Mouse (Mus musculus): ENCODE measurements at regions not wholly inside any gene's neighbourhood (a gene's known extent, or its start where the extent isn't known, plus 50 kb on each side); places are given as distances from the start of the nearest gene placed in this dataset.

- no peak overlapping the region for H3K9ac ChIP-seq (ENCODE audit: control insufficient read depth, low read depth, low read length, poor library complexity, severe bottlenecking)
- DNase-seq (ENCODE audit: low read depth, low spot score): no peak
- no peak for TF ChIP-seq USF1 (IDR thresholded peaks at IDR 0.05; ENCODE audit: low read depth, low read length)
- no peak for TF ChIP-seq GABPA (IDR thresholded peaks at IDR 0.05; ENCODE audit: low read depth, low read length)
- no peak for TF ChIP-seq SIN3A (IDR thresholded peaks at IDR 0.05; ENCODE audit: low read length)
- no peak for TF ChIP-seq KAT2A (conservative IDR thresholded peaks at IDR 0.05; ENCODE audit: low read depth, low read length)
- no peak for TF ChIP-seq ZNF384 (IDR thresholded peaks at IDR 0.05; ENCODE audit: low read depth, low read length)
- no peak for TF ChIP-seq MEF2A (IDR thresholded peaks at IDR 0.05; ENCODE audit: extremely low read depth, insufficient replicate concordance, low read depth, low read length, poor library complexity, severe bottlenecking)
- TF ChIP-seq MXI1 (IDR thresholded peaks at IDR 0.05; ENCODE audit: low read depth, low read length): no peak
- no peak for TF ChIP-seq GATA1 (IDR thresholded peaks at IDR 0.05; ENCODE audit: low read depth, low read length)
- no peaks in the 10 kb centered on the region for H3K4me1 ChIP-seq (ENCODE audit: control insufficient read depth in 1 of 2, insufficient read depth in 2 of 2, low read length in 2 of 2)
- no peaks in the 10 kb centered on the region; a peak in 2 of 4 replicates for H3K27me3 ChIP-seq (ENCODE audit: control insufficient read depth in 1 of 2, insufficient read depth in 2 of 2, low read length in 2 of 2)
- no peaks in the 10 kb centered on the region for H3K79me2 ChIP-seq (ENCODE audit: control insufficient read depth, insufficient read depth, low read length, poor library complexity)
- H3K4me3 ChIP-seq (ENCODE audit: control insufficient read depth in 1 of 2, insufficient read depth in 1 of 2, low read depth in 2 of 2, low read length in 2 of 2): no peak overlapping the region
- no peaks in the 10 kb centered on the region for H3K36me3 ChIP-seq (ENCODE audit: control insufficient read depth in 1 of 2, insufficient read depth in 2 of 2, low read length in 2 of 2)
- no peak overlapping the region for H3K27ac ChIP-seq (ENCODE audit: control insufficient read depth, low read depth, low read length)
- H3K9me3 ChIP-seq (replicated peaks; ENCODE audit: insufficient read depth, low read length): no peaks in the 10 kb centered on the region
These were observed 90.7 kb downstream of the Banf2 start for GRCm38 (mm10) chr2:144123395-144124034.

GRCm38 (mm10) chr2:144127082-144128037, 94.5 kb downstream of the Banf2 start:
- TF ChIP-seq NELFE (IDR thresholded peaks at IDR 0.05; ENCODE audit: low read depth, low read length) (no peak), TAL1 (IDR thresholded peaks at IDR 0.05; ENCODE audit: low read length) (no peak), POLR2A (IDR thresholded peaks at IDR 0.05; ENCODE audit: control insufficient read depth in 1 of 2, insufficient read depth in 1 of 2, low read depth in 1 of 2, low read length in 2 of 2, poor library complexity in 1 of 2) (no peak), POLR2AphosphoS5 (IDR thresholded peaks at IDR 0.05; ENCODE audit: borderline replicate concordance, low read depth, low read length) (no peak), ELF1 (IDR thresholded peaks at IDR 0.05; ENCODE audit: low read depth, low read length) (no peak), EP300 (IDR thresholded peaks at IDR 0.05; ENCODE audit: low read depth in 1 of 2, low read length in 2 of 2) (no peak), BHLHE40 (IDR thresholded peaks at IDR 0.05; ENCODE audit: borderline replicate concordance, low read depth, low read length) (no peak), KAT2A (conservative IDR thresholded peaks at IDR 0.05; ENCODE audit: low read depth, low read length) (no peak), GABPA (IDR thresholded peaks at IDR 0.05; ENCODE audit: low read depth, low read length) (no peak), MXI1 (IDR thresholded peaks at IDR 0.05; ENCODE audit: low read depth, low read length) (no peak), CHD2 (IDR thresholded peaks at IDR 0.05; ENCODE audit: low read length) (no peak), SMC3 (IDR thresholded peaks at IDR 0.05; ENCODE audit: low read depth, low read length) (no peak), MAFK (IDR thresholded peaks at IDR 0.05; ENCODE audit: borderline replicate concordance, low read depth, low read length) (no peak), NRF1 (IDR thresholded peaks at IDR 0.05; ENCODE audit: insufficient read depth, low read depth, low read length, poor library complexity, severe bottlenecking) (no peak), MAZ (IDR thresholded peaks at IDR 0.05; ENCODE audit: low read depth, low read length) (no peak)
- Histone ChIP-seq H3K36me3 (ENCODE audit: control insufficient read depth in 1 of 2, insufficient read depth in 2 of 2, low read length in 2 of 2) (no peaks in the 10 kb centered on the region), H3K9ac (ENCODE audit: control insufficient read depth, low read depth, low read length, poor library complexity, severe bottlenecking) (no peak overlapping the region), H3K9me3 (replicated peaks; ENCODE audit: insufficient read depth, low read length) (no peaks in the 10 kb centered on the region), H3K27me3 (ENCODE audit: control insufficient read depth in 1 of 2, insufficient read depth in 2 of 2, low read length in 2 of 2) (no peaks in the 10 kb centered on the region; a peak in 1 of 4 replicates), H3K4me1 (ENCODE audit: control insufficient read depth in 1 of 2, insufficient read depth in 2 of 2, low read length in 2 of 2) (no peaks in the 10 kb centered on the region), H3K79me2 (ENCODE audit: control insufficient read depth, insufficient read depth, low read length, poor library complexity) (no peaks in the 10 kb centered on the region), H3K4me3 (ENCODE audit: control insufficient read depth in 1 of 2, insufficient read depth in 1 of 2, low read depth in 2 of 2, low read length in 2 of 2) (no peak overlapping the region), H3K27ac (ENCODE audit: control insufficient read depth, low read depth, low read length) (no peak overlapping the region)
- DNase-seq (ENCODE audit: low read depth, low spot score): no peak
